Mouse (Mus musculus): ENCODE measurements around the gene Car5a. TPM values are rescaled to one million over a fixed set of nuclear protein-coding genes. Genes with fewer than 3 reads are reported as not detected.

Car5a gene
- polyA plus RNA-seq, 1 experiment from 2014 or later: not detected

DNA sequence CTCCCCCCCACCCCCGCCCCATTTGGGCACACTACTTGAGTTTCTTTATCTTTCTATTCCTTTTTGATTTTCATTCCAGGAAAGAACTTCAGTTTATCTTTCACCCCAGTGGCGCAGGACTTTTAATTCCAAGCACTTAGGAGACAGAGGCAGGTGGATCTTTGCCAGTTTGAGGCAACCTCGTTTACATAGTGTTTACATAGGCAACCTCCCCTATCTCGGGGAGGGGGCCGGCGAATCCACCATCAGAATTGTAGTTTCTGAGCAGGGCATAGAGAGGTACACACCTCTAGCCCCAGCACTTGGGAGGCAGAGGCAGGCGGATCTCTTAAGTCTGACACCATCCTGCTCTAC lies 6.9 kb upstream of the Car5a start:
- Histone ChIP-seq H3K4me3 (ENCODE audit: low read length) (peak overlapping the region; percentile 95), H3K27ac (ENCODE audit: low read depth, low read length) (no peak overlapping the region), H3K36me3 (ENCODE audit: control insufficient read depth, insufficient read depth, low read length) (peaks cover 28% of the 10 kb centered on the region), H3K9ac (ENCODE audit: low read depth, low read length) (peak overlapping the region; percentile 100), H3K4me2 (replicated peaks; ENCODE audit: low read depth, low read length) (peak overlapping the region; percentile 88), H3K4me1 (ENCODE audit: control insufficient read depth, insufficient read depth, low read length) (peaks cover 57% of the 10 kb centered on the region), H3K27me3 (ENCODE audit: control insufficient read depth, insufficient read depth, low read length) (no peaks in the 10 kb centered on the region), H3K9me3 (ENCODE audit: control insufficient read depth, low read length) (no peaks in the 10 kb centered on the region)
- WGBS: 35% methylated on average over 7 of the region's 7 CpGs
- ATAC-seq (ENCODE audit: low FRiP score, low TSS enrichment): no peak

DNA sequence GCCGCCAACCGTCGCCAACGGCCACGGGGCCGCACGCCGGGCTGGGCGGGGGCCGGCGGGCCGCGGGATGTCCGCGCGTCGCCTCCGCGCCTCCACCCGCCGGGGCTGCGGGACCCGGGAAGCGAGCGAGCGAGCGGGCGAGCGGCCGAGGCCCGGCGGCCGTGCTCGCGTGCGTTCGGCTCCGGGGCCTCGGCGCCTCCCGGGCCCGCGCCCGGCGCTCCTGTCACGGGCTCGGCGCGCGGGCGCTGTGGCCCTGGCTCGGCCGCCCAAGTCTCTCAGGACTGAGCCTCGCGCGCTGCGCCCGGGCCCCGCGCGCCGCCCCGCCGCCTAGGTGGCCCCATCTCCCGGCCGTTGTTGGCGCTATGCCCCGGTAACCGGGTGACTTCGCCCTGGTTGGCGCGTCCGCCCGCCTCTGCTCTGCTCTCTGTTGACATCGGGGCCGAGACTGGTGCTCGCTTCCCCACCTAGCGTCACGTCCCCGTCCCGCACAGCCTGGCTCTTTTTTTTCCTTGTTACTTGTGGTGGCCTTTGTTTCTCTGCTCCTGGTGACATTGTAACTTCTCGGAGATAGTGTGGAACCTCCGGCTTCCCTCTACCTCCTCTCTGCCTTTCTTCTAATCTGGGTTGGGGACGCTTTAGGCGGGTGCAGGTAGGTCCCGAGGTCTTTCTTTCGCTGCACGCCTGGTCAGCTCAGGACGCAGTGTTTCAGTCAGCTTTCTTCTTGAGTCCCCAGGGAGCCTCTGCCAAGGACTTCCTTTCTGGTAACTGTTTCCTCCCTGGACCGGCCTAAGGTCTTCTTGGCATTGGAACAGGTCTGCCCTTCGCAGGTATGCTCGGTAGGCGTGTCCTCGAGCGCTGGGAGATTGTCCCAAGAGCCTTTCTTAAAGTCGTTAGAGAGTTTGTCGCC lies 6.3 kb upstream of the Car5a start:
- H3K4me1 ChIP-seq (ENCODE audit: control insufficient read depth, insufficient read depth, low read length): peaks cover 57% of the 10 kb centered on the region
- peak; percentile 8 for ATAC-seq (ENCODE audit: low FRiP score, low TSS enrichment)
- WGBS: under 1% methylated on average over 82 of the region's 97 CpGs
- no peaks in the 10 kb centered on the region for H3K9me3 ChIP-seq (ENCODE audit: control insufficient read depth, low read length)
- peak overlapping the region; percentile 88 for H3K4me2 ChIP-seq (replicated peaks; ENCODE audit: low read depth, low read length)
- H3K9ac ChIP-seq (ENCODE audit: low read depth, low read length): peak overlapping the region; percentile 100
- peak overlapping the region; percentile 95 for H3K4me3 ChIP-seq (ENCODE audit: low read length)
- H3K36me3 ChIP-seq (ENCODE audit: control insufficient read depth, insufficient read depth, low read length): peaks cover 25% of the 10 kb centered on the region
- peak overlapping the region; percentile 81 for H3K27ac ChIP-seq (ENCODE audit: low read depth, low read length)
- no peaks in the 10 kb centered on the region for H3K27me3 ChIP-seq (ENCODE audit: control insufficient read depth, insufficient read depth, low read length)

DNA sequence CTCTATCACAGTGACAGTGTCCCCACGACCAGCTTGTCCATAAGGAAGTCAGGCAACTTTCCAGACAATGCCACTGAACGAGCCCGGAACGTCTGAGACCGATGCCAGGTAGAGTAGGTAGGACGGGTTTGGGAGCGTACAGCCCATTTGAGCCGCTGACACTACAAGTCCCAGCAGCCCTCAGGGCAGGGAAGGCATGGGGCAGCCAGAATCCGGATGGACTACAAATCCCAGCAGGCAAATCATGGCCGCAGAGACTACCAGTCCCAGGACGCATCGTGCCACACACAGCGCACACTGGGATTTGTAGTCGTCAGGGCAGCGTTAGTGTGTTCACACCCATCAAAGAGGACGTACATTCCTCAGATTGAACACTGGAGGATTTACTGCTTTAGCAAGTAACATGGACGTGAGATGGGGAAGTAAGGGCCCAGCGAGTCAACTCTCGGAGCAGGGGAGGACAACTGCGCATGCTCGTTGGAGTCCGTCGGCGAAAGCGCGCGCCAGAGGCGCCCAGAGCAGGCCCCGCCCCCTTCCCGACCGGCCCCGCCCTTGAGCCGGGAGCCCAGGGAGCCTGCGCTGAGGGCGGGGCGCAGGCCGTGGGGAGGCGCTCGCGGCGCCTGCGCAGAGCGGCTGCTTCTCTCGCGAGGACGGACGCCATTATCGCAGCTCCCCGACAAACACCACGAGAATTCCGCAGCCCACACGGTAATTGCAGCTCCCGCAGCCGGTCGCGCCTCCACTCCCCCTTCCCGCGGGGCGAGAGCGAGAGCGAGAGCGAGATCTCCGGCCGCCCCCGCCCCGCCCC lies 5.4 kb upstream of the Car5a start:
- H3K9me3 ChIP-seq (ENCODE audit: control insufficient read depth, low read length): no peaks in the 10 kb centered on the region
- peak overlapping the region; percentile 95 for H3K4me3 ChIP-seq (ENCODE audit: low read length)
- no peaks in the 10 kb centered on the region for H3K27me3 ChIP-seq (ENCODE audit: control insufficient read depth, insufficient read depth, low read length)
- H3K36me3 ChIP-seq (ENCODE audit: control insufficient read depth, insufficient read depth, low read length): peaks cover 17% of the 10 kb centered on the region
- peak overlapping the region; percentile 100 for H3K9ac ChIP-seq (ENCODE audit: low read depth, low read length)
- peaks cover 57% of the 10 kb centered on the region for H3K4me1 ChIP-seq (ENCODE audit: control insufficient read depth, insufficient read depth, low read length)
- under 1% methylated on average over 58 of the region's 66 CpGs for WGBS
- peak overlapping the region; percentile 81 for H3K27ac ChIP-seq (ENCODE audit: low read depth, low read length)
- H3K4me2 ChIP-seq (replicated peaks; ENCODE audit: low read depth, low read length): peak overlapping the region; percentile 88
- ATAC-seq (ENCODE audit: low FRiP score, low TSS enrichment): peak; percentile 94

DNA sequence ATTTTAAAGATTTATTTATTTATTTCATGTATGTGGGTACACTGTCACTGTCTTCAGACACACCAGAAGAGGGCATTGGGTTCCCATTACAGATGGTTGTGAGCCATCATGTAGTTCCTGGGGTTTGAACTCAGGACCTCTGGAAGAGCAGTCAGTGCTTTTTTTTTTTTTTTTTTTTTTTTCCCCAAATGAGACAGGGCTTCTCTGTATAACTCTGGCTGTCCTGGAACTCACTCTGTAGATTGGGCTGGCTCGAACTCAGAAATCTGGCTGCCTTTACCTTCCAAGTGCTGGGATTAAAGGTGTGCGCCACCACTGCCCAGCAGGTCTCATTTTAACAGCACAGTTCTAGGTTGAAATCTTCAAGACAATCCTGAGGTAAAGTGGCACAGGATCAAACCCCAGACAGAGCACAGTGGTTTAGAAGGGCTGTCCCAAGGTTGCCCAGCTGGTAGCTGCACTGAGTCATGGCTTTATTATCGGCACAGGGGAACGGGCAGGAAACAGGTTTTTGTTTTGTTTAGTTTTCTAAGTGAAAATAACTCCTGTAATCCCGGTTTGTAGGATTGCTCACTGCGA lies 4.6 kb upstream of the Car5a start, which contains the start of gene Banp:
Gene Banp, plus strand, starts transcription at position 529 of the 579 bp plus-strand sequence.
- Histone ChIP-seq H3K4me2 (replicated peaks; ENCODE audit: low read depth, low read length) (peak within 1 kb of the TSS; percentile 88), H3K36me3 (ENCODE audit: control insufficient read depth, insufficient read depth, low read length) (peaks cover 9% of the 10 kb centered on the region; the same call in 1 of the 2 replicates), H3K4me1 (ENCODE audit: control insufficient read depth, insufficient read depth, low read length) (peaks cover 55% of the 10 kb centered on the region), H3K27ac (ENCODE audit: low read depth, low read length) (peak within 1 kb of the TSS; percentile 81), H3K9me3 (ENCODE audit: control insufficient read depth, low read length) (no peaks in the 10 kb centered on the region), H3K9ac (ENCODE audit: low read depth, low read length) (peak within 1 kb of the TSS; percentile 100), H3K4me3 (ENCODE audit: low read length) (peak within 1 kb of the TSS; percentile 95), H3K27me3 (ENCODE audit: control insufficient read depth, insufficient read depth, low read length) (no peaks in the 10 kb centered on the region)
- ATAC-seq (ENCODE audit: low FRiP score, low TSS enrichment): no peak
- WGBS: 64% methylated on average over 6 of the region's 6 CpGs

DNA sequence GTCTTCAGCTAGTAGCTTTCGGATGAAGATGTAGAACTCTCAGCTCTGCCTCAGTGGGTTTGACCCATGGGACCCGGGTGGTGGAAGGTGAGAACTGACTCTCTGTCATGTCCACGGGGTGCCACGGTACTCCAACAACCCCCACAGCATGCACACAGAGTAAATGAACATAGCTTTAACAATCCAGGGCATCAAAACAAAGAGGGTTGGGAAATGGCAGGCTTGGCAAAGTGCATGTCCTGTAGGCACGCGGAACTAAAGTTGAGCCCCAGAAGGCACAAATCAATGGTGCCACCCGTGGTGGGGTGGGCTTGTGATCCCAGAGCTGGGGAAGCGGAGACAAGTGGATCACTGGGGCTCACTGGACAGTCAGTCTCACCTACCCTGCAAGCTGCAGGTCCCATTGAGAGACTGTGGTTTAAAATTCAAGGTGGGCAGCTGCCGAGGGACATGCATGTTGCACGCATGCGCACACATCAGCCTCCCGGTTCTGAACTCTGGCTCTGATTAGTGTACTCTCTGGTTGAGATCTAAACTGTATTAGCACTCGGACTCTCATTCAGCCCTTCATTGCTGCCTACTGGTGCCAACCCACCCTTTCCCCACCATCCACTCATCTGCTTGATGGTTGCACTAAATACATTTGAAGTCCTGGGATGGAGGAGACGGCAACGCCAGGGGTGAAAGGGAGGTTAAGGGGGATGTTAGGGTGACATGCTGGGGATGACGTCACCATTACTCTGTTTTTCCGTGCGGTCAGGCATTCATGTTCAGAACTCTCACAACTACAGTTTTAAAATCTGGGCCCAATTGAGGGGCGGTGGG lies 3.8 kb upstream of the Car5a start:
- Histone ChIP-seq H3K9ac (ENCODE audit: low read depth, low read length) (peak overlapping the region; percentile 58; the same call in 1 of the 2 replicates), H3K36me3 (ENCODE audit: control insufficient read depth, insufficient read depth, low read length) (peaks cover 3% of the 10 kb centered on the region; the same call in 1 of the 2 replicates), H3K27ac (ENCODE audit: low read depth, low read length) (peak overlapping the region; percentile 91), H3K4me3 (ENCODE audit: low read length) (peak overlapping the region; percentile 32), H3K27me3 (ENCODE audit: control insufficient read depth, insufficient read depth, low read length) (no peaks in the 10 kb centered on the region), H3K4me1 (ENCODE audit: control insufficient read depth, insufficient read depth, low read length) (peaks cover 48% of the 10 kb centered on the region), H3K9me3 (ENCODE audit: control insufficient read depth, low read length) (no peaks in the 10 kb centered on the region), H3K4me2 (replicated peaks; ENCODE audit: low read depth, low read length) (peak overlapping the region; percentile 51)
- no peak for ATAC-seq (ENCODE audit: low FRiP score, low TSS enrichment)
- WGBS: 57% methylated on average over 19 of the region's 19 CpGs

DNA sequence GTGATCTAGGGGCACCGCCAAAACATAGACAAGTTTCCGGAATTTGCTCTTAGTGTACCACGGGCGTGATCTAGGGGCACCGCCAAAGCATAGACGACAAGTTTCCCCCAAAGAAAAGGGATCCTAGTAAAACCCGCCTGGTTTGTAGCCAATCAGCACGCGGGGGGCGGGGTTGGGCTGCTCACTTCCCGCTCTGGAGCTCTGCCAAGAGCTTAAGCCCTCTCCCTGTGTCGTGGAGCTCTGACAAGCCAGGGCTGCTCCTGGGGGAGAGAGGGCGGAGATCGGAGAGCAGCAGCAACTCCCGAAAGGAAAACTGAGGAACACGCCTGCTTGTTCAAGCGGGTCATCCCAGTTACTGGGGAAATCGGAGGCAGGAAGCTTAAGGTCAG lies 3.0 kb upstream of the Car5a start:
- Histone ChIP-seq H3K36me3 (ENCODE audit: control insufficient read depth, insufficient read depth, low read length) (no peaks in the 10 kb centered on the region), H3K4me1 (ENCODE audit: control insufficient read depth, insufficient read depth, low read length) (peaks cover 41% of the 10 kb centered on the region), H3K27me3 (ENCODE audit: control insufficient read depth, insufficient read depth, low read length) (no peaks in the 10 kb centered on the region), H3K4me3 (ENCODE audit: low read length) (peak overlapping the region; percentile 32), H3K9ac (ENCODE audit: low read depth, low read length) (peak overlapping the region; percentile 58), H3K27ac (ENCODE audit: low read depth, low read length) (peak overlapping the region; percentile 91), H3K4me2 (replicated peaks; ENCODE audit: low read depth, low read length) (peak overlapping the region; percentile 51), H3K9me3 (ENCODE audit: control insufficient read depth, low read length) (no peaks in the 10 kb centered on the region)
- peak; percentile 51 for ATAC-seq (ENCODE audit: low FRiP score, low TSS enrichment)
- 1% methylated on average over 18 of the region's 18 CpGs for WGBS

DNA sequence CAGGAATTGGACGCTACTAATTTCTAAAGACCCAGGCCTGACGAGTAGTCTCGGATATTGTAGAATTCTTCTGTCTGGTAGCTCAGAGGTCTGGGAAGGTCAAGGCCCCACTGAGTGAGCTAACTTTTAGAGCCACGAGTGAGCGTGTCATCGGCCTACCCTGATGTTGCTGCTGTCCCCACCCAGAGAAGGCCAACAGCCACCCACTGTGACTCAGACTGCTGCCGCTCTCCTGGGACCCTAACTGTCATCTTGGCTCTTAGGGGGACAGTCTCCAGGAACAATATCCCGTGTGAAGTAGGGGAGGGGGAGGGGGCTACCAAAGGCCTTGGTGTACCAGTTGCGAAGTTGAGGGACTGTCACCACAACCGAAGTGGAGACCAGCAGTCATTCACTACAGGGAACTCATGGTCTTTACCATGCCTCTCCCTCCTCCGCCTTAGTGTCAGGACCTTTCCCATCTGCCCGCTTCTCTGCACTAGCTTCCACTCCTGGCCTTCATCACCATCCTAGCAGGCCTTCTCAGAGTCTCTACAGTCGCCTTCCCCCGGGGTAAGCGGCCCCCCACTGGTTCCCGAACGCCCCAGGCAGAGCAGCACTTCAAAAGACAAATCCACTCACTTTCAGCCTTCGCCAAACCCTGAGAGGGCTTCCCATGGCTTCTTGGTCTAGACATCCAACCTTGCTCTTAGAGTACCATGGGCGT lies 2.5 kb upstream of the Car5a start:
- Histone ChIP-seq H3K4me2 (replicated peaks; ENCODE audit: low read depth, low read length) (peak overlapping the region; percentile 51), H3K36me3 (ENCODE audit: control insufficient read depth, insufficient read depth, low read length) (no peaks in the 10 kb centered on the region), H3K4me1 (ENCODE audit: control insufficient read depth, insufficient read depth, low read length) (peaks cover 36% of the 10 kb centered on the region), H3K9ac (ENCODE audit: low read depth, low read length) (0 out of 2 replicates have a peak overlapping the region, but pooled peaks have one; percentile 58), H3K27me3 (ENCODE audit: control insufficient read depth, insufficient read depth, low read length) (no peaks in the 10 kb centered on the region), H3K4me3 (ENCODE audit: low read length) (peak overlapping the region; percentile 32), H3K9me3 (ENCODE audit: control insufficient read depth, low read length) (no peaks in the 10 kb centered on the region), H3K27ac (ENCODE audit: low read depth, low read length) (peak overlapping the region; percentile 91)
- 32% methylated on average over 19 of the region's 19 CpGs for WGBS
- ATAC-seq (ENCODE audit: low FRiP score, low TSS enrichment): no peak

DNA sequence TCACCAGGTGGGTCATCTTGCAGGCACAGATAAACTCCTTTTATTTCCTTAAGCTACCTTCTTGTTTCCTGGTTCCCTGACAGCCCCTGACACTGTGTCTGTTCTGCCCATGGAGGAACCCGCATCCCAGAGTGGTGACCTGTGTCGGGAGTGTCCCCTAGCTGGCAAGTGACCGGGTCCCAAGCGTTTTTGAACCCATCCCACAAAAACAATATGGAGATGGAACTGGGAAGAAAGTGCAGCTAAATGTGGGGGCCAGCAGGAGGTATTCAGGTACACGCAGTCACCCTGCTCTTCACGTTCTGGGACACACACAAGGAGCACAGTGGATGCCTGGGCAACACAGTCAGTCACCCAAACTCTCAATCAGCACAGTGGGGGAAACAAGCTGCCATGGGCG lies 1.6 kb upstream of the Car5a start:
- H3K9ac ChIP-seq (ENCODE audit: low read depth, low read length): no peak overlapping the region
- no peak for ATAC-seq (ENCODE audit: low FRiP score, low TSS enrichment)
- H3K27ac ChIP-seq (ENCODE audit: low read depth, low read length): no peak overlapping the region
- H3K36me3 ChIP-seq (ENCODE audit: control insufficient read depth, insufficient read depth, low read length): no peaks in the 10 kb centered on the region
- peaks cover 28% of the 10 kb centered on the region for H3K4me1 ChIP-seq (ENCODE audit: control insufficient read depth, insufficient read depth, low read length)
- H3K4me2 ChIP-seq (replicated peaks; ENCODE audit: low read depth, low read length): no peak overlapping the region
- WGBS: 81% methylated on average over 7 of the region's 7 CpGs
- H3K4me3 ChIP-seq (ENCODE audit: low read length): no peak overlapping the region
- H3K27me3 ChIP-seq (ENCODE audit: control insufficient read depth, insufficient read depth, low read length): no peaks in the 10 kb centered on the region
- no peaks in the 10 kb centered on the region for H3K9me3 ChIP-seq (ENCODE audit: control insufficient read depth, low read length)

All from kidney, embryonic 14.5 days (tissue).